Mouse (Mus musculus): Measurements from ENCODE around the gene Prex1. TPM values are rescaled to one million over a fixed set of nuclear protein-coding genes. Genes with fewer than 3 reads are reported as not detected.
A peak's percentile ranks its signal among the peaks of the same experiment; 100 is the strongest.

Gene Prex1
- polyA plus RNA-seq, 1 experiment from 2014 or later = 29.7 TPM

DNA sequence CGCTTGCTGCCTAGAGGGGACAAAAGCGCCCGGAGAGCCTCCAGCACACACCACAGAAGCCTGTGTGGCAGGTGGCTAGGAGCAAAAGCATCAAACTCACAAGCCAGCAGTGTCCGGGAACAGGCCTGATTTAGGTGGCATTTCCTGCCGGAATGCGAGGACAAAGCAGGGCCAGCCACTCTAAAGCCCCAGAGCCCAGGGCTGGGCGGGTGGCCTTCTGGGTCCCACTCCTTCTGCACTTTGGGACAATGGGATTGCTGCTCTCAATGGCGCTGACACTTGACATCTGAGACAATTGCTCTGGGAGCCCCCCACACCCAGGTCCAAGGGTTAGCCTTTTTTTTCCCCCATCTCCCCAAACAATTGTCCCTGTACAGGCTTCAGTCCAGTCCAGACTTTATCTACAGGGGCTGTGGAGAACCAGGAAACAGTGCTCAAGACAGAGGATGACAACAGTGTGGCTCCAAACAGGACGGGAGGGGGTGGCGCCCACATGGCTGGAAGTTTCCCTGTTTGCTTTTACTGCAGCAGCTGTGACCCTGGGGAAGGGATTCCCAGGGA is 56.1 kb downstream of the Prex1 start:
- Histone ChIP-seq H3K9me3 (ENCODE audit: control insufficient read depth, low read length) (no peaks in the 10 kb centered on the region), H3K9ac (ENCODE audit: low read length) (peak overlapping the region; percentile 32), H3K36me3 (ENCODE audit: control insufficient read depth, insufficient read depth, low read length) (no peaks in the 10 kb centered on the region), H3K4me2 (ENCODE audit: low read depth, low read length, severe bottlenecking) (no peak overlapping the region), H3K27me3 (ENCODE audit: control insufficient read depth, insufficient read depth, low read length) (no peaks in the 10 kb centered on the region), H3K4me1 (replicated peaks; ENCODE audit: control insufficient read depth, insufficient read depth, low read length) (peaks cover 20% of the 10 kb centered on the region), H3K4me3 (ENCODE audit: low read depth, low read length) (no peak overlapping the region), H3K27ac (ENCODE audit: low read depth, low read length) (peak overlapping the region; percentile 74)
- no peak for DNase-seq (ENCODE audit: low spot score)
- no peak for ATAC-seq (replicated peaks; ENCODE audit: low FRiP score)
- WGBS = 26% methylated on average over 10 of the region's 10 CpGs

DNA sequence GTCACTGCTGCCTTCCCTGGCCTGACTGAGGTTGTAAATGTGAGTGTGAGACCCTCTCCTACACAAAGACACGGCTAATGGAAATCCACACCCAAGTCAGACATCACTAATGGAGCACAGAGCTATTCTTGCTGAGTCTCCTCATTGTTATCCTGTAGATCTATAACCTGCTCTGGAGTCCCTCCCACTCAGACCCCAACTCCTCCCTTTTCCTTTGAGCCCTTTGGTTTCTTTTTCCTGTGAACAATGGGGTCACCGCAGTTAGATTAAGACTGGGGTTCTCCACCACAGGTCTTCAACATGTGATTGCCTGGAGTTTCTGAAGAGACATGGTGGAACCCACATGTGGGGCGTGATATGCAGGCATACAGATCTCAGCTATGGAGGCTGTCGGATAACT is 57.0 kb downstream of the Prex1 start:
- H3K4me1 ChIP-seq (replicated peaks; ENCODE audit: control insufficient read depth, insufficient read depth, low read length) = peaks cover 17% of the 10 kb centered on the region
- peak overlapping the region; percentile 23; the same call in 1 of the 2 replicates for H3K9ac ChIP-seq (ENCODE audit: low read length)
- no peak overlapping the region for H3K4me2 ChIP-seq (ENCODE audit: low read depth, low read length, severe bottlenecking)
- H3K27me3 ChIP-seq (ENCODE audit: control insufficient read depth, insufficient read depth, low read length) = no peaks in the 10 kb centered on the region
- no peak for DNase-seq (ENCODE audit: low spot score)
- WGBS = 50% methylated on average over 4 of the region's 4 CpGs
- no peaks in the 10 kb centered on the region for H3K36me3 ChIP-seq (ENCODE audit: control insufficient read depth, insufficient read depth, low read length)
- H3K4me3 ChIP-seq (ENCODE audit: low read depth, low read length) = no peak overlapping the region
- 0 out of 2 replicates have a peak, but pooled peaks have one; percentile 14 for ATAC-seq (replicated peaks; ENCODE audit: low FRiP score)
- no peaks in the 10 kb centered on the region for H3K9me3 ChIP-seq (ENCODE audit: control insufficient read depth, low read length)
- H3K27ac ChIP-seq (ENCODE audit: low read depth, low read length) = peak overlapping the region; percentile 39; the same call in 1 of the 2 replicates

DNA sequence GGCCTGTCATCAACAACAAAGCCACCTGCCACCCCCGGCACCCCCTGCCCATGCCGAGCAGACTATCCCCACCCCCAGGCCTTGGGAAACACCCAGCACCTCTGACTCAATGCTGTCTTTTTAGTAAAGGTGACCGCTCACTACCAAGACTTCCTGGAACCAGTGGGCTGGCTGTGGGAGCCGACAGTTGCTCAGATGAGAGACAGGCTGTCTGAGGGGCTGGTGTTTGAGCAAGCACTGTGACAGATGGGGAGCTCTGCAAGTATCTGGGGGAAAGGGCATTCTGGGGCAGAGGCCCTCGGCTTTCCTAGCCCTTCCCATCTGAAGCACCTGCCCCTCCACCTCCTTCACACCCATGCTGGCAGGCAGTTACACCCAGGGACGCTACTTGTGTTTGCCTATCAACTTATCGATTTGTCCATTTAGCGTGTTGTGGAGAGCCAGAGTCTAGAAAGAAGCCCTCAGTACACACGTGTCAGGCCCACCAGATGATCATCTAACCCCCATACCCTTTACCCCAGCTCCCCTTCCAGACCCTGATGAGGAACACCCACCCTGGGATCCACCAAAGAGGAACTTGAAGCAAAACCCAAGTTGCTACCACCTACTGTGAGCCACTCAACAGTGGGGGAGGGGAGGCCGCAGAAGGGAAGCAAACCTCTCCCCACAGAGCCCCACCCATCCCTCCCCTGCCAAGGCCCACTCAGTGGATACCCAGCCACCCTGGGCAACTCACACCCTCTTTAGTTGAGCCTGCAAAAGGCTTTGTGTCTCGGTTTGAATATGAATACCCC is 57.7 kb downstream of the Prex1 start:
- H3K9me3 ChIP-seq (ENCODE audit: control insufficient read depth, low read length) = no peaks in the 10 kb centered on the region
- no peak for ATAC-seq (replicated peaks; ENCODE audit: low FRiP score)
- 0 out of 2 replicates have a peak overlapping the region, but pooled peaks have one; percentile 23 for H3K9ac ChIP-seq (ENCODE audit: low read length)
- DNase-seq (ENCODE audit: low spot score) = no peak
- no peaks in the 10 kb centered on the region for H3K36me3 ChIP-seq (ENCODE audit: control insufficient read depth, insufficient read depth, low read length)
- H3K4me1 ChIP-seq (replicated peaks; ENCODE audit: control insufficient read depth, insufficient read depth, low read length) = peaks cover 17% of the 10 kb centered on the region
- H3K27me3 ChIP-seq (ENCODE audit: control insufficient read depth, insufficient read depth, low read length) = no peaks in the 10 kb centered on the region
- WGBS = 72% methylated on average over 11 of the region's 11 CpGs
- H3K4me2 ChIP-seq (ENCODE audit: low read depth, low read length, severe bottlenecking) = 0 out of 2 replicates have a peak overlapping the region, but pooled peaks have one; percentile 24
- H3K4me3 ChIP-seq (ENCODE audit: low read depth, low read length) = no peak overlapping the region
- H3K27ac ChIP-seq (ENCODE audit: low read depth, low read length) = peak overlapping the region; percentile 25; the same call in 1 of the 2 replicates

DNA sequence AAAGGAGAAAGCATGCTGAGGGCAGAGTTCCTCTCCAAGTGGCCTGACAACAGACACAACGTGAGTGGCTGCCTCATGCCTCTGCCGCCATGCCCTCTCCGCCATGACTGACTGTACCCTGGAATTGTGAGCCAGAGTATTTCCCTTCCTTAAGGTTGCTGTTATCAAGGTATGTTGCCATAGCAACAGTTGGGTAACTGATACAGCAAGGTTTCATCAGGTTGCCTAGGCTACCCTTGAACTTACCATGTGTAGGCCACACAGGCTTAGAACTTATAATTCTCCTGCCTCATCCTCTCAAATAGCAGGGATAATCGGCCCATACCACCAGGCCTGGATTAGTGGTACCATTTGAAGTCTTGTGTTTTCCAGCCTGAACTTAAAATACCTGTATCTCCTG is 58.3 kb downstream of the Prex1 start:
- ATAC-seq (replicated peaks; ENCODE audit: low FRiP score) = no peak

DNA sequence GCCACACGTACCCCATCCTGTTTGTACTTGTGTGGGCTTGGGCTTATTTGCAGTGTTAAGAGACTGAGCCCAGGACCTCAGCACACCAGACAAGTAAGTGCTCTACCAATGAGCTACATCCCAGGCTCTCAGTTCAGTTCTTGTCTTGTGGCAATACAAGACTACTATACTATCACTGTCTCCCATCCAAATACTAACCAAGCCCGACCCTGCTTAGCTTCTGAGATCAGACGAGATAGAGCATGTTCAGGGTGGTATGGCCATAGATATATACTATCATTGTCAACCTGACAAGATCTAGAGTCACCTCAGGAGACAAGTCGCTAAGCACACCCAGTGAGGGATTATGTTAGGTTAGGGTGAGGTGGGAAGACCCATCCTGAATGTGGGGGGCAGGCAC is 58.8 kb downstream of the Prex1 start:
- H3K27me3 ChIP-seq (ENCODE audit: control insufficient read depth, insufficient read depth, low read length) = no peaks in the 10 kb centered on the region
- no peak for DNase-seq (ENCODE audit: low spot score)
- no peak overlapping the region for H3K27ac ChIP-seq (ENCODE audit: low read depth, low read length)
- H3K9ac ChIP-seq (ENCODE audit: low read length) = no peak overlapping the region
- WGBS = 85% methylated on average over 4 of the region's 4 CpGs
- no peak overlapping the region for H3K4me3 ChIP-seq (ENCODE audit: low read depth, low read length)
- no peak overlapping the region for H3K4me2 ChIP-seq (ENCODE audit: low read depth, low read length, severe bottlenecking)
- ATAC-seq (replicated peaks; ENCODE audit: low FRiP score) = no peak
- peaks cover 17% of the 10 kb centered on the region for H3K4me1 ChIP-seq (replicated peaks; ENCODE audit: control insufficient read depth, insufficient read depth, low read length)
- H3K36me3 ChIP-seq (ENCODE audit: control insufficient read depth, insufficient read depth, low read length) = no peaks in the 10 kb centered on the region
- H3K9me3 ChIP-seq (ENCODE audit: control insufficient read depth, low read length) = no peaks in the 10 kb centered on the region

More for the DNA sequence above, 58.3 kb downstream of the Prex1 start:
- H3K36me3 ChIP-seq (ENCODE audit: control insufficient read depth, insufficient read depth, low read length) = no peaks in the 10 kb centered on the region
- H3K4me2 ChIP-seq (ENCODE audit: low read depth, low read length, severe bottlenecking) = no peak overlapping the region
- H3K27ac ChIP-seq (ENCODE audit: low read depth, low read length) = 0 out of 2 replicates have a peak overlapping the region, but pooled peaks have one; percentile 25
- H3K4me3 ChIP-seq (ENCODE audit: low read depth, low read length) = no peak overlapping the region
- WGBS = 87% methylated on average over 4 of the region's 4 CpGs
- DNase-seq (ENCODE audit: low spot score) = no peak
- H3K9ac ChIP-seq (ENCODE audit: low read length) = no peak overlapping the region
- H3K9me3 ChIP-seq (ENCODE audit: control insufficient read depth, low read length) = no peaks in the 10 kb centered on the region
- H3K27me3 ChIP-seq (ENCODE audit: control insufficient read depth, insufficient read depth, low read length) = no peaks in the 10 kb centered on the region
- H3K4me1 ChIP-seq (replicated peaks; ENCODE audit: control insufficient read depth, insufficient read depth, low read length) = peaks cover 17% of the 10 kb centered on the region

DNA sequence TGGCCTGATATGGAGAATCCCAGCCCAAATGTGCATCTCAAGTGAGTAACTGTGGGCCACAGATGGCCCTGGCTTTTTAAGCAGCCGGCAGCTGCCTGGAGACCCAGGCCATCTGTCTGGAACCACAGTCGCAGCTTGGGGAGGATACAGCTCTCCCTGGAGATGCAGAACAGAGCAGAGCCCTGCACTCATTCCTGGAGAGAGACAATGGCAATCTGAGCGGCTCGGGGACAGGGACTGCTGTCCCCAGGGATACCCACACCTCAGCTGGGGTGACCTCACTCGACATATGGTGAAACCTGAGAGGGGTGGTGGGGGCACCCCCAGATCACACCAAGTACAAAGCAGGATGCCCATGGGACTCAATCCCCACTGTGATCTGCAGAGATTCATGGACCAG is 60.1 kb downstream of the Prex1 start:
- Histone ChIP-seq H3K9ac (ENCODE audit: low read length) (no peak overlapping the region), H3K27ac (ENCODE audit: low read depth, low read length) (peak overlapping the region; percentile 25; the same call in 1 of the 2 replicates), H3K4me1 (replicated peaks; ENCODE audit: control insufficient read depth, insufficient read depth, low read length) (peaks cover 17% of the 10 kb centered on the region)

DNA sequence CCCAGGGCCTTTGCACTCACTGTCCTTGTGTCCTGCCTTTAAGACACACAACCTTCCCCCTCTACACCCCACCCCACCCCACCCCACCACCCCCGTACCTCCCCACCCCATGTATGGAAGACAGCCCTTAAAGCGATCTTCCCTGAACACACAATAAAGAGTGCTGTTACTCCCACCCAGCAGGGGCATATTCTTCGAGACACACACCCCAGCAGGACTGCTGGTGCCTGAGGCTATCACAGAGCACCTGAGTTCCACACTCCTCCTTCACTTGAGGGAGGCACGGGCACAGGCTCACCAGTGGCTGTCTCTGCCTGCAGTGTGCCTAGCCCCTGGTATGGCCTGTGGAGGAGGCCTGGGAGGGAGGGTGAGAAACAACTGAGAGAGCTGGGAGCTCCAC is 61.0 kb downstream of the Prex1 start:
- Histone ChIP-seq H3K27ac (ENCODE audit: low read depth, low read length) (no peak overlapping the region), H3K9me3 (ENCODE audit: control insufficient read depth, low read length) (no peaks in the 10 kb centered on the region), H3K4me1 (replicated peaks; ENCODE audit: control insufficient read depth, insufficient read depth, low read length) (peaks cover 16% of the 10 kb centered on the region), H3K9ac (ENCODE audit: low read length) (no peak overlapping the region), H3K27me3 (ENCODE audit: control insufficient read depth, insufficient read depth, low read length) (no peaks in the 10 kb centered on the region), H3K4me2 (ENCODE audit: low read depth, low read length, severe bottlenecking) (no peak overlapping the region), H3K36me3 (ENCODE audit: control insufficient read depth, insufficient read depth, low read length) (no peaks in the 10 kb centered on the region), H3K4me3 (ENCODE audit: low read depth, low read length) (no peak overlapping the region)
- no peak for ATAC-seq (replicated peaks; ENCODE audit: low FRiP score)
- 61% methylated on average over 4 of the region's 4 CpGs for WGBS
- no peak for DNase-seq (ENCODE audit: low spot score)

More for the DNA sequence above, 60.1 kb downstream of the Prex1 start:
- Histone ChIP-seq H3K9me3 (ENCODE audit: control insufficient read depth, low read length) (no peaks in the 10 kb centered on the region), H3K4me3 (ENCODE audit: low read depth, low read length) (no peak overlapping the region), H3K36me3 (ENCODE audit: control insufficient read depth, insufficient read depth, low read length) (no peaks in the 10 kb centered on the region), H3K27me3 (ENCODE audit: control insufficient read depth, insufficient read depth, low read length) (no peaks in the 10 kb centered on the region), H3K4me2 (ENCODE audit: low read depth, low read length, severe bottlenecking) (no peak overlapping the region)
- ATAC-seq (replicated peaks; ENCODE audit: low FRiP score) = 0 out of 2 replicates have a peak, but pooled peaks have one; percentile 42
- DNase-seq (ENCODE audit: low spot score) = no peak
- WGBS = 55% methylated on average over 5 of the region's 5 CpGs

DNA sequence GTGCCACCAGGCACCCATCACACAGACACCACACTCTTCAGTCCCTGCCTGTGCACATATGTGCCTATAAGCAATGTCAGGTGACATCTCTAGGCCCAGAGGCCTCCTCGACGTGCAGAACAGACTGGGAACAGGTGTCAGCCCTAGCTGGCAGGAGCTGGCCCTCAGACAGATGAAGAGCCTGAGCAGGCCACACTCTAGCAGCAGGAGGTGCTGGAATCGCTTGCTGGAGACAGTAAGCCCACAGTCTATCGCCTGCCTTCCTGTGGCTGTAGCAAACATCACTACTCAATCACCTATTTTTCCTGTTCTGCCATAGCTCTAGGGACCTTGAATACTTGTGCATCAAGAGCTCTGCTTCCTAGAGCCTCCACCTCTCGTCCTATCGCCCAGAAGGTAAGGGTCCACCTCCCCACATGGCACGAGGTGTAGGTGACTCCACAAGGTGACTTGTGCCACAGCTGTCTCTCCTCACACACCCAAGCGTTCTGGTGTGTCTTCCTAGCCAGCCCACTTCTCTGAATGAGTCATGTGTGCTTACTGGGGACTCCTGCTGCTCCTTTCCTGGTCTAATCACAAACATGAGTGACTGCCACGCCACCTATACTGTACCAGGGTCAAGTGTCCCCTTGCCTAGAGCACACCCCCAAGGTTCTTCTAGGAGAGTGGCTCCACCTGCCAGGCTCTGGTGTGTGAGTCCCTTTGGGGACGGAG is 62.2 kb downstream of the Prex1 start:
- H3K4me3 ChIP-seq (ENCODE audit: low read depth, low read length) = no peak overlapping the region
- no peak overlapping the region for H3K27ac ChIP-seq (ENCODE audit: low read depth, low read length)
- H3K9ac ChIP-seq (ENCODE audit: low read length) = no peak overlapping the region
- peaks cover 6% of the 10 kb centered on the region for H3K4me1 ChIP-seq (replicated peaks; ENCODE audit: control insufficient read depth, insufficient read depth, low read length)
- H3K4me2 ChIP-seq (ENCODE audit: low read depth, low read length, severe bottlenecking) = no peak overlapping the region
- H3K9me3 ChIP-seq (ENCODE audit: control insufficient read depth, low read length) = no peaks in the 10 kb centered on the region
- DNase-seq (ENCODE audit: low spot score) = no peak
- H3K36me3 ChIP-seq (ENCODE audit: control insufficient read depth, insufficient read depth, low read length) = no peaks in the 10 kb centered on the region
- WGBS = 76% methylated on average over 10 of the region's 10 CpGs
- ATAC-seq (replicated peaks; ENCODE audit: low FRiP score) = no peak
- no peaks in the 10 kb centered on the region for H3K27me3 ChIP-seq (ENCODE audit: control insufficient read depth, insufficient read depth, low read length)

Data from forebrain, embryonic 11.5 days (tissue).